Mouse (Mus musculus) Patski (cell line): Measurements from ENCODE around the gene Prss42. TPM values are rescaled to one million over a fixed set of nuclear protein-coding genes. Genes with fewer than 3 reads are reported as not detected.

Experiments used
- ATAC-seq: fragments of 100-300 bp; one replicate; pipeline ENCODE4 v1.8.0; 2021
- CTCF ChIA-PET: fragments of 350-600 bp; sonication (Branson Sonifier 250); formaldehyde crosslinking; loops from one replicate; lab custom pipeline; 2022; ENCODE audit warnings: inconsistent platforms; lab: Charles Lee
- POLR2A ChIA-PET: fragments of 350-600 bp; sonication (Branson Sonifier 250); formaldehyde crosslinking; loops from one replicate; lab custom pipeline; 2022; ENCODE audit warnings: antibody characterized with exemption, inconsistent platforms; lab: Charles Lee
- DNase-seq: peaks from one replicate; pipeline ENCODE4 v3.0.0-alpha.2; 2011; ENCODE audit warnings: low read depth, low spot score
- H3K27me3 ChIP-seq: fragments of 371-371 bp; one replicate; pipeline ENCODE4 v1.5.1; 2021
- CTCF ChIP-seq: fragments of 100-300 bp; IDR thresholded peaks from one replicate; pipeline ENCODE4 v1.5.1; 2021
- in situ Hi-C: fragments of 300-500 bp; cut with MboI; formaldehyde crosslinking; loops from 3 replicates; pipeline ENCODE4 v1.11.1; 2018; ENCODE audit warnings: low pct_unique_long_range_greater_than_20kb, mixed read lengths
- polyA plus RNA-seq: library from polyadenylated mRNA; unstranded; gene quantifications from one replicate; pipeline ENCODE4 v1.2.3, GENCODE M21; 2021

The Prss42 gene
- polyA plus RNA-seq, 1 experiment from 2014 or later, result not detected

DNA sequence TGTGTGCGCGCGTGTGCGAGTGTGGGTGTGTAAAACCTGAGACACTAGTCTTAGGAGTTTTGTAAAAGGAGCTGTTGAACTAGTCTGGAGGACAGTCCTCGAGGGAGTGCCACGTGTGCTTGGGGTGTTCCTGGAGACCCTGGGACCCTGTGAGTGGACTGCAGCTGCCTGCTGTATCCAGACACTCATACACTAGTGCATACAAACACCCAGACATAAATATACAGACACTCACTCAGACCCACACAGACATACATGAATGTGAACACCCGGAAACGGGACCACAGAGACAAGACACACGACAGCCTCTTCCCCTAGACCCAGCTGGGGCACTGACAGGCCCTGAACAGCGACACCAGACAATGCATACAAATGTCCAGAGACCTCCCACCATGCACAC is 35.2 kb upstream of the Prss42 start:
- in situ Hi-C loops, result no loop called here
- ChIA-PET POLR2A (no interaction called here), CTCF (no interaction called here)
- H3K27me3 ChIP-seq, result no peaks in the 10 kb centered on the region
- DNase-seq (no peak), ATAC-seq (no peak)
- no peak for TF ChIP-seq CTCF

DNA sequence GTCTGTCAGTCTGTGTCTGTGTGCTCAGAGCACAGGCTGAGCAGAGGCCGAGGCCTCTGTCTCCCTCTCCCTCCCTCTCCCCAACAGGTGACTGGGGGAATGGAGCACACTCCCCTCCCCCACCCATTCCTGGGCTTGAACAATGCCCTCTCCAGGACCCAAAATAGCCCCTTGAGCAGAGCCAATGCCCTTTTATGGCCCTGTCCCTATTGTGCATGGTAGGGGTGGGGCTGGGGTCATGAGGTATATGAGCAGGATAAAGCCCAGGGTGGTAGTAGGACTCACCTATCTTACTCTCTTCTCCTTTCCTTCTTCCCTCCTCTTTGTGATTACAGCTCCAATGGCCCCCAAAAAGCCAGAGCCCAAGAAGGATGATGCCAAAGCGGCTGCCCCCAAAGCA is 34.6 kb upstream of the Prss42 start:
- POLR2A ChIA-PET, result no interaction called here
- DNase-seq (no peak), ATAC-seq (no peak)
- TF ChIP-seq CTCF, result no peak
- CTCF ChIA-PET, result no interaction called here
- in situ Hi-C loops, result no loop called here
- no peaks in the 10 kb centered on the region for H3K27me3 ChIP-seq

DNA sequence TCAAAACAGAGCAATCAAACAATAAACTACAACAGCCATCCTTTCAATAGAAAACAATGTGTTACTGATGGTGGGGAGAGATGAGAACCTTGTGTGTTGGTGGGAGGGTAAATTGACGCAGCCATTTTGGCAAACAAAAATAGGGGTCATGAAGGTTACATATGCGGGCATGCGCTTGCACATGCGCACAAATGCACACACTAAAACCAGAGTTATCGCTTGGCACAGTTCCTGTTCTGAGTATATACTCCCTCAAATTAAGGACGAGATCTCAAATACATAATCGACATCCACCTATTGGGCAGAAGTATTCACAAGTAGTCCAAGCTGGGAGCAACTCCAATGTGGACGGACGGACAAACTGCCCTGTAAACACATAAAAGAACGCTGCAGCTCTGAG is 25.6 kb upstream of the Prss42 start:
- H3K27me3 ChIP-seq, result no peaks in the 10 kb centered on the region
- DNase-seq (no peak), ATAC-seq (no peak)
- CTCF ChIA-PET, result no interaction called here
- in situ Hi-C loops, result loop anchor here (10.0 kb wide), 1 partner anchor 328 kb away; no protein-coding TSS in a partner anchor
- TF ChIP-seq CTCF, result no peak
- POLR2A ChIA-PET, result no interaction called here

DNA sequence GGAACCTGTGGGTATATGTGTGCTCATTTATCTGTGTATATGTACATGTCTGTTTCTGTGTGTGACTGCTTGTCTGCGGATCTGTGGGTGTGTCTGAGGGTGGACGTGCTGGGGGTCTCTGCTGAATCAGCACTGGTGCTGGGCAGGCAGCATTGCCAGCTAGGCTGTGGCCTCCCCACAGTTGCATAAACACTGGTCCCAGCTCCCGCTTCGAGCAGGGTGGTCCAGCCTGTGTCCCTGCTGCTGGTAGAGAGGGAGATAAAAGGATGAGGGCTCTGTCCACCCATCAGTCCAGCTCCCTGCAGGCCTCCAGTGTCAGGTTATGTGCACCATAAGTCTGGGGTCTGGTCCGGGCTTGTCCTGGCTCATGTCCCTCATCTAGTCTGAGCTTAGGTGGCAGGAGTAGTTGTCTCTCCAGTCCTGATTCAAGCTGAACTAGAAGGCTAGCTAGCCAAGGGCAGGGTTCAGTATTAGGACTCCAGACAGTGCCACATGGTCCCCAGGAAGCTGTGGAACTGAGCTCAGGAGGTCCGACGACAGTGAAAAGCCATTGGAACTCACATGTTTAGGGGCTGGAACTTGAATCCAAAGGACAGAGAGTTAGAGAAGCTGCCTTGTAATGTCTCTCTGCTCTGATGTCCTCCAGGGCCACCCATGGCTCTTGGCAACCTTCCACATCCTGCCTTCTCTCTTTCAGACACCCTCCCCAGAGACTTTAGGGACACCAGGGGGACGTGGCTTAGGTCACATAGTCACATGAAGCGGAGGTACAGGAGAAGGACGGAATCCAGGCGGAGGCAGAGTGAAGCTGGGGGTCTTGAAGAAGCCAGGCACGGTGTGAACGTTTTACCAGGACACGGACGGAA is 23.3 kb upstream of the Prss42 start:
- ATAC-seq (no peak), DNase-seq (no peak)
- TF ChIP-seq CTCF, result no peak
- H3K27me3 ChIP-seq, result no peaks in the 10 kb centered on the region
- in situ Hi-C loops, result loop anchor here (10.0 kb wide), 1 partner anchor 330 kb away; no protein-coding TSS in a partner anchor
- POLR2A ChIA-PET, result no interaction called here
- CTCF ChIA-PET, result interaction anchor here (1.0 to 2.1 kb wide), 3 partner anchors 57 to 61 kb away, joined by 3 to 5 read pairs (median 3); no protein-coding TSS in a partner anchor

DNA sequence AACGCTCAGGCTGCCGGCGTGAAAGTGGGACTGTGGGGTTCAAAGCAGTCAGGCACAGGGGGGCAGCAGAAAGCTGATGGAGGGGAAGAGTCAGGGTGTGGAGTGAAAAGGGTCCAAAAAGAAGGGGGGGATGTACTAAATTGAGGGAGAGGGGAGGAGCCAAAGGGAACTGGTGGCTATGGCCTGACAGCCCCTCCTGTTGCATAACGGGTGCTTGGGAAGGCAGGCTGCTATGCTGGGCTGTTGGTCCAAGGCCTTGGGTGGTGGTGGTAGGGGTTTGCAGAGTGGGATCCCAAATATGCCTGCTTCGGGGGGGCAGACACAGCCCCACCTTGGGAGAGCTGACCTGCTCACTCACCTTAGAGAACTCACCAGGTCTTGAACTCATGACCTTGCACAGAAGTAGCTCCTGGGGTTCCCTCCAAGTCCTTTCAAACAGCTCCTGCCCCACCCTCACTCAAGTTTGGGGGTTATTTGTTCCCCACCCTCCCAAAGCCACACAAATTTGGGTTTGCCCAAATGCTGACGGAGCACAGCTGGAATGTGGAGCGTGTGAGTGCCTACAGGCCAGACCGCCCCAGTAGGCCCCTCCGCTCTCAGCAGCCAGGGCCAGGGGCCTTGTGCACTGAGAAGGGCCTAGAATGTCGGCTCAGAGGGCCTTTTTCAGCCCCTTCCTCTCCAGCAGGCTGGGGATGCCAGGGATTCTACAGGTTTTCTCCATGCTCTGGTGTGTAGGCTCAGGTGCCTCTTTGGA is 22.5 kb upstream of the Prss42 start:
- in situ Hi-C loops, result loop anchor here (10.0 kb wide), 1 partner anchor 331 kb away; no protein-coding TSS in a partner anchor
- ChIA-PET CTCF (interaction anchor here (1.2 to 2.1 kb wide), 2 partner anchors 58 to 62 kb away, joined by 3 to 5 read pairs; no protein-coding TSS in a partner anchor), POLR2A (no interaction called here)
- no peak for ATAC-seq
- no peak for DNase-seq
- no peaks in the 10 kb centered on the region for H3K27me3 ChIP-seq
- TF ChIP-seq CTCF, result no peak

DNA sequence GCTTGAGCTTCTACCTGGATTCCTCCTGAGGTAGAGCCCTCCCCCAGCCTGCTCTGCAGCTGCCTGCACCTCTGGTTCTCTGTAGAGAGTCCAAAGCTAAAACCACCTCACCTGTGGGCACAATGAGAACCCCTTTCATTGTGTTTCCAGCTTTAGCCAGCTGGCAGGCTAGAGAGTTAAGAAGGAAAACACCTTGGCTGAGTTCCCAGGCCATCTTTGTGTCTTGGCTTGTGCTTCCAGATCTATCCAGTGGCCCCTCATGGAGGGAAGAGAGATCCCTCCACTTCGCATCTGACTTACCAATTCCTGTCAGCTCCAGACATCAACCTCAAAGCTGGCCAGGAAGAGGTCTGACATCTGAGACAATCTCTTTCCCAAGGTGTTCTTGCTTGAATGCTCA is 19.9 kb upstream of the Prss42 start:
- in situ Hi-C loops, result loop anchor here (10.0 kb wide), 1 partner anchor 333 kb away; no protein-coding TSS in a partner anchor
- no peaks in the 10 kb centered on the region for H3K27me3 ChIP-seq
- ChIA-PET POLR2A (no interaction called here), CTCF (interaction anchor here (1.2 to 4.4 kb wide), 6 partner anchors 9 to 367 kb away, joined by 3 to 57 read pairs (median 17); no protein-coding TSS in a partner anchor)
- no peak for TF ChIP-seq CTCF
- ATAC-seq, result no peak
- DNase-seq, result no peak

DNA sequence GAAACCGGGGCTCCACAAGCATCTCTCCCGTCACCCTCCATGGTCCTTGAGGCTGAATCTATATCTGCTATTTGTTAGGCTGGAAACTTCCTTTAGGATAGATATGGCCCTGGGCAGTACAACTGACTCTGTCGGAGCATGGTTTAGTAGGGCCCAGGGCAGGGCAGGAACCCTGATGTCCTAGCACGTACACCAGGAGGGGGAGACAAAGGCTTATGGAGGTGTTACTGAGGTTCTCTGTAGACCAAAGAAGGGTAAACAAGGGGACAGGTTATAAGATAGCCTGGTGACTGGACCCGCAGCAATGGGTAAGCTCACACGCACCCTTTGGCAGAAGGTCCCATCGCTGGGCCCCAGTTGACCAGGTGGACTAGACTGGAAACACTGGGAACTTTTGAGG is 19.4 kb upstream of the Prss42 start:
- in situ Hi-C loops, result loop anchor here (10.0 kb wide), 1 partner anchor 334 kb away; no protein-coding TSS in a partner anchor
- DNase-seq (no peak), ATAC-seq (no peak)
- POLR2A ChIA-PET, result no interaction called here
- CTCF ChIA-PET, result interaction anchor here (1.0 to 4.4 kb wide), 13 partner anchors 9 to 367 kb away, joined by 3 to 57 read pairs (median 6); no protein-coding TSS in a partner anchor
- no peak for TF ChIP-seq CTCF
- no peaks in the 10 kb centered on the region for H3K27me3 ChIP-seq

DNA sequence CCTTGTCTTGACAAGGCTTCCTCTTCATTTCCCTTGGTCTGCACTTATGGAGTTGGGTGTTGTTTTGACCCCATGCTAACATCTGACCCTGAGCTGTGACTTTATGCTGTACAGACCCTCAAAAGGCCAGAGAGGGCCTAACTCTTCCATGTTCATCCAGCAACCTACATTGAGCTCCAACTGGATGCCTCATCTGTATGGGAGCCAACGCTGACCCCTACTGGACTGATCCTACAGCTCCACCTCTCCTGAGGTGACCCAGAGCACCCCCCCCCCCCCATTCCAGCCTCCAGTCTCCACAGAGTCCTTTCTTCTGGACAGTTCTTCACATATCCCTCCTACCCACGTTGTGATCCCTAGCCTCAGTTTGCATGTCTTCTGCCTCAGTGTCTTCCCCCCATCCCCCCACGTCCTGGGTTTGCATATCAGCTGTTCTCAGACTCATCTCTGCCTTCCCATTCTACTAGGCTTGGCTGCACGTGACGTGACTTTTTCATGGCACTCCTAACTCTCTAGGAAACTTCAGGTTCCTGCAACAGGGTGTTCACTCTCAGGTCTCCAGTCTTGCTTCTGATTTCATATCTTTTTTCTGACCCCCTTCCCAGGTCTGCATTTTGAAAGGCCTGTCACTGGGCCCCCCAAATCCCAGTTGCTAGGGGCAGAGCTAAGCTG is 18.6 kb upstream of the Prss42 start:
- ATAC-seq, result no peak
- ChIA-PET POLR2A (interaction anchor here (1.2 kb wide), 1 partner anchor 64 kb away, joined by 3 read pairs; no protein-coding TSS in a partner anchor), CTCF (interaction anchor here (1.0 to 4.4 kb wide), 14 partner anchors 10 to 368 kb away, joined by 3 to 57 read pairs (median 6); no protein-coding TSS in a partner anchor)
- no peaks in the 10 kb centered on the region for H3K27me3 ChIP-seq
- TF ChIP-seq CTCF, result no peak
- DNase-seq, result no peak
- in situ Hi-C loops, result loop anchor here (10.0 kb wide), 1 partner anchor 335 kb away; no protein-coding TSS in a partner anchor

DNA sequence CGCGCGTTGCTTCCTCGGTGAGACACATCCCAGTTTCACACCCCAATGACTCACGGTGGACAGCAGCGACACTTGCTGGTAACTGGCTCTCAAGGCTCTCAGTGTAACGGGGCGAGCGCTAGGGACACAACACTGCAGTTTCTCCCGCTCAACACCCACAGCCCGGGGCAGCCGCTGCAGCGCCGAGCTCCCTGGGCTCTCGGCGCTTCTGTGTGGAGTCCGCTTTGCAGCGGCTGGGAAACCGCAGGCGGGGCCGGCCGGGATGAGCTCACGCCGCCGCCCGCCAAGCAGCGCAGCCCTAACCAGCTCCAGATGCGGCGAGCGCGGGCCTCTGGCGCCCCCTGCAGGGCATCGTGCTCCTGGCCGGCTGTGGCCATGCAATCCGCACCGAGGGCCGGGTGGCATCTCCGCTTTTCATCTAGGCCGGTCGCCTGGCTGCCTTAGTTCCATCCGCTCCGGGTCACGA is 16.7 kb upstream of the Prss42 start:
- ATAC-seq (peak; percentile 94), DNase-seq (peak; percentile 71)
- no peaks in the 10 kb centered on the region for H3K27me3 ChIP-seq
- ChIA-PET CTCF (interaction anchor here (0.6 to 4.4 kb wide), 48 partner anchors 11 to 372 kb away, joined by 3 to 57 read pairs (median 4); partner anchors contain the start of genes Als2cl, Myl3, Ngp and Prss42), POLR2A (interaction anchor here (0.8 to 1.2 kb wide), 3 partner anchors 93 to 375 kb away, joined by 3 to 4 read pairs (median 3); partner anchors contain the start of genes Als2cl and Tmie)
- in situ Hi-C loops, result loop anchor here (5.0 kb wide), 1 partner anchor 86 kb away; no protein-coding TSS in a partner anchor
- TF ChIP-seq CTCF, result no peak
